Mouse (Mus musculus) spleen, postnatal 14 days (tissue): Measurements from ENCODE around the gene Rpl3.

Experiments
- DNase-seq, 2 experiments: peaks; one replicate each; pipeline ENCODE4 v3.0.0; 2021 to 2022; ENCODE audit warnings: low spot score in 2 of 2

The Rpl3 gene

GRCm38 (mm10) chr15:80035341-80035885, 56.3 kb downstream of the Rpl3 start:
- no peak for DNase-seq

DNA sequence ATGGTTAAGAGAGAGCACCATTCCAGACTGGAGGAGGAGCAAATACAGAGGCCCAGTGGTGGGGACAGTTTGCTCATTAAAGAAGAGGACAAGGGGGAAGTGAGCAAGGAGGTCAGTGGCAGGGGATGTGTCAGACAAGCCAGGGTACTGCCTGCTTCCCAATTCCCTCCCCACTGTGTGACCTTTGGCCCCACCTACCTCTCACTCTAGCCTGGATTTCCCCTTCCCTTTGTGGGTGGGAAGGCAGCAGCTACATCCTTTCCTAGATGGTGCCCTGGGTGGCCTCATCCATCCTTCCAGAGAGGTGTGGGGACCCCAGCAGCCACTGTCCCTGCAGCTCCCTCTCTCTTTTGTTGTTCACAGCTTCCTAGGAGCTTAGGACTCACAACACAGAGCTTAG, 56.8 kb downstream of the Rpl3 start:
- DNase-seq = no peak

GRCm38 (mm10) chr15:80034366-80034765, 57.3 kb downstream of the Rpl3 start:
- no peak for DNase-seq

GRCm38 (mm10) chr15:80031133-80031532, 60.5 kb downstream of the Rpl3 start:
- DNase-seq = no peak

DNA sequence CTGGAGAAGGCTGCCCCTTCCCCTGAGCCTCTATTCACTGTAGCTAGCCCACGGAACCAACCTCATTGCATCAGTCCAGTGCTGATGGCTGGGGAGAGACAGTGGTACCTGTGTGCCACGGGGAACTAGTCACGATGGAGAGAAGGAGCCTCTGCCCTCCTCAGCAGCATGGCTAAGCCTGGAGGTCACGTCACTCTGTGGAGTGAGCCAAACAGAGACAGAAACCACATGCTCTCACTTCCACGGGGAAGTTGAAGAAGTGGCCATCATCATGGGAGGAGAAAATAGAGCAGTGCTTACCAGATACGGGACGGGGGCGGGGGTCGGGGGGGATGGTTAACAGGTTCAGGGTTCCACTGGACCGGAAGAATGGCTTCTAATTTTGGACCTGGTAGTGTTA, 61.3 kb downstream of the Rpl3 start:
- no peak for DNase-seq

DNA sequence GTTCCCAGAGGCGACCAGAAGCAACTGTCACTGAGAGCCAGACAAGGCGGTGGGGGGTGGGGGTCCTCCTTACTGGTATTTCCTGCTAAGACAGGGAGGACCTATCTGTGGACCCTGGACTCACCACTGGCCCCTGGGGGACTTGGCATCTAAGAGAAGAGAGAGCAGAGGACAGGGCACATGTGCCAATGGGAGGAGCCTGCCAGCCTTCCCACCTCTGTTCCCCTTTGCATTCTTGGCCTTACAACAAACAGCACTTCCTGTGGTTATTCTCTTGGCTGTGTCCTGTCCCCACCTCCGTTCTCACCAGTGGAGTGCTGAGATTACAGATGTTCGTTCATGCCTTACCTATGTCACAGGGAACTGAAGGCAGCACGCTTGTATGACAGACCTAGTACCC, 62.8 kb downstream of the Rpl3 start:
- DNase-seq = no peak
